Mouse (Mus musculus) urinary bladder, postnatal 36 days (tissue): Measurements from ENCODE around the gene A4gnt.
"Not testable (repeated sequence)": the region's sequence is repeated elsewhere in the genome, so short reads cannot be mapped to it uniquely, and the experiment has no call there.

Source experiments
- DNase-seq, 2 experiments: peaks; one replicate each; pipeline ENCODE4 v3.0.0; 2022; ENCODE audit warnings: low spot score in 2 of 2, mixed read lengths in 1 of 2

A4gnt gene

DNA sequence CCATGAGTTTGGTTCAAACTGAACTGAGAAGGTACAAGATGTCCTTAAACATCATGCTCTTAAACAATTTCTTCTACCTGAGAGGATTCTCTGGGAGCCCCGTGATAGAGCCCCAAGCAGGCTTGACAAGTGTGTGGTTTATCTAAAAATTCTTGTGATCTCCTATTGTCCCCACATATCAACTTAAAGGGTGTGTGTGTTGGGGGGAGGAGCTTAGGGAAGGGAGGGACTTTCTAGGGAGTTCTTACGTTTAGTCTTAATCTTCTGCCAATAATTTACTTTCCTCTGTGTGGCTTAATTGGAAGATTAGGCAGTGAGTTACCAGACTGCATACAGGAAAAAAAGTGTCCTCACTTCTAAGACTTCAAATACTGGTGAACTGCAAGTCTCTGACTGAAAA, at the start of gene A4gnt:
Gene A4gnt (plus strand): TSS at position 301 of the 400 bp plus-strand sequence.
- no peak for DNase-seq

DNA sequence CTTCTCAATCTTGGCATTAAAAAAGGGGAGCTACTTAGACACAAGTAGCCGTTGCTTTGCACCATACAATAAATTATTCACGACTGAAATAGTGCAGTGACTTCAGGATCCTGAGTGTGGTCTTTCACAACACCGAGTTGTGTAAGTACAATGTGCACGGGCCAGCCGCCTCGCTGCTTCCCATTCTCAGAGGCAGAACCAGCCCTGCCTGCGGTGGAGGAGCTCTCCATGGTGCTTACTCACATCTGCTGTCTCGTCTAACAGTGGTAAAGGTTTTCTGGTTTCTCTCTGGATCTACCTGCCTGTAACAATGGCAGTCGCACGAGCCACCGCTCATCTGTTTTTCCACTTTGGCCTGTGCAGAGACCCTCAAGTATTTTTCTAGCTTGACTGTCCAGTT, 48.6 kb upstream of the A4gnt start:
- DNase-seq: peak; percentile 44 to 73

DNA sequence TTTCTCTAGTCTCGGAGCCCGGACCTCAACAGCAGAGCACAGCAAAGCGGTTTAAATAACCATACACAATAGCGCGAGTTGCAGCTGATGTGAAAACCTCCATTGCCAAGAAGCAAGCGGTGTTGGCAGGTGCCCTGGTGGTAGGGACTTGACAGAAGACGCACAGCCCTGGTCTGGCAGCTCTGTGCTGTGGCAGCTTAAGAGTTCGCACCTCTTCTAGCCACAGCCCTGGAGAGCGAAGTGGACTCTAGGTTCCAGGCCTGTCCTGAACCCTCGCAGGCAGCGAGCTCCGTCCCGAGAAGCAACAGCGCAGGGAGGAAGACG, 44.3 kb upstream of the A4gnt start:
- no peak for DNase-seq

DNA sequence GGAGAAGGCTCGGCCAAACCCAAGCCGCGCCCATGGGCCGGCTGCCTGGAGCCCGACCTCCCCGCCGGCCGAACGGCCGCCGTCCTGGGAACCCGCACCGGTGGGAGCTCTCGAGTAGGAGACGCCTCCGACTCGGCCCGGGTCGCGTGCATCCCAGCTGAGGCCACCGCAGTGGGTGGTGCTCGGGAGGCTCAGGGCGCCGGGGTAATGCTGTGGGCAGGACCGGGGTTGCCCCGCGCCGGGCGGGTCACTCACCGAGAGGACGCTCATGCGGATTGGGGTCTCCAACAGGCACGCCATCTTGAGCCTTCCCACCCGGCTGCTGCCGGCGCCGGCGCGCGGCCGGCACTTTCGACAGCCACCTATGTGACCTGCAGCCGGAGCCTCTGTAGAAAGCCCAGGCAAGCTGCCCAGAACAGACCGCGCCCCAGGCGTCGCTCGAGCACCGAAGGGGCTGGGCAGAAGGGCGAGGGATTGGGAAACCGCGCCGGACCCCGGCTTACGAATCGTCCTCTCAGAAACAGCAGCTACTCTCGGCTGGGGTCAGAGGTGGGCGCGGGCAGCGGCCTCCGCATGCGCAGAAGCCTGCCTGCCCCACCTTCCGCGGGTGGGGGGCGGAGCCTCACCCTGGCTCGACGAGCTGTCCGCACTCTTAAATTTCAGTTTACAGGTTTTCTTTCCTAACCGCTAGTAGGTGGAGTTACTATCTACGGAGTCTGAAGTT, 43.8 kb upstream of the A4gnt start, which contains the start of gene Armc8:
Gene Armc8 (minus strand): TSS at position 553 of the 724 bp plus-strand sequence.
- peak; percentile 88 to 91 for DNase-seq

DNA sequence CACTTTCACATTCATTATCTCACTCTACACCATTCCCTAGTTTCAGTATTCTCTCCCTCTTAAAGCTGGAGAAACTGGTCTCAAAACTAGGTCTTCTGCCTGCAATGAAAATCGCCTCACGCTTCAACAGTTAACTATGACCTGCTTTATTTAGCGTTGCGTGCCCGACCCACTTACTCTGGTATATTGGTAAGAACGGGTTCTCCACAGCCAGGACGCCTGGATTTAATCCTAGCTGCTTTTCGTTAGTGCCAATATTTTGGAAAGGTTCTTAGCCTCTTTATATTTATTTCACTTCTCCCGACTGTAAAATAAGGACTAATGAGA, 43.3 kb upstream of the A4gnt start:
- no peak for DNase-seq

DNA sequence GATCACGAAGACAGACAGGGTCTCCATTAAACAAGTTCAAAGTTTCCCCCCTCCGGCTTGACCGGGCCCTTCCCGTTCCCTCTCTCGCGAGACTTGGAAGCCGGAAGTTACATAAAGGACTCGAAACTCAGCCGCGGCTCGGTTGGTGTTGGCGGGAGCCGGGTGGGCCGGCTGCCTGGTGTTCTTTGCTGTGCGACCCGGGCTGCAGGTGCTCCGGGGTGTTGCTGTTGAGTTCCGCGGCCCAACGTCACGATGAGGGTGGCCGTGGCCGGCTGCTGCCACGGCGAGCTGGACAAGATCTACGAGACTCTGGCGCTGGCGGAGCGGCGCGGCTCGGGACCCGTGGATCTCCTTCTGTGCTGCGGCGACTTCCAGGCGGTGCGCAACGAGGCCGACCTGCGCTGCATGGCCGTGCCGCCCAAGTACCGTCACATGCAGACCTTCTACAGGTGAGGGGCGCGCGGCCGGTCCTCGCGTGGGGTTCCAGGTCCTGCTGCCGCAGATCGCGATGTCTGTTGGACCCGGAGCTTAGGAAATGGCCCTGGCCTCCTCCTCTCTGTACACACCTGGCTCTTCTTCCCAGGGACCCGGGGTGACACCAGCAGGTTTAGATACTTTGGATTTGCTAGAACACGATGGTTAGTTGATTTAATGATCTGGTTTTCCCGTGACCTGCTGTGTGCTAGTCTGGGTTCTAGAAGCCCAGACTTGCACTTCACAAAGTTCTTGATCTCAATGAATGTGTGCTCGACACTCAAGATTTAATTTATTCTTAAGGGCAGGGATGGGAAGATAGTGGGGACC, 36.4 kb upstream of the A4gnt start, which contains the start of gene Dbr1:
Gene Dbr1 (plus strand): TSS at position 123 of the 804 bp plus-strand sequence.
- DNase-seq: peak; percentile 87 to 91

DNA sequence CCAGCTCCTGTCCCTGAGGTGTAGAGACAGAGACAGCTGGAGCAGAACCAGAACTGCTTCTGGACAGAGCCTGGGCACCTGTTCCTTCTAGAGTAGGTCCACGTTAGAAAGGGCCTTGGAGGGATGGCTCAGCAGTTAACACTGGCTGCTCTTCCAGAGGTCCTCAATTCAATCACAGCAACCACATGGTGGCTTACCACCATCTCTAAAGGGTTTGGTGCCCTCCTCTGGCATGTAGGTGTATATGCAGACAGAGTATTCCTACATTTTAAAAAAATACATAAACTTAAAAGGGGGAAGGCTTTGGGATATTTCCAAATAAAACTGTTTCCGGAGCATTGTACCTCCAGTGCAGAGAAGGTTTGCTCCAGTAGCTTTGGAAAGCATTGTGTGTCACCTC, 31.6 kb upstream of the A4gnt start:
- no peak for DNase-seq

DNA sequence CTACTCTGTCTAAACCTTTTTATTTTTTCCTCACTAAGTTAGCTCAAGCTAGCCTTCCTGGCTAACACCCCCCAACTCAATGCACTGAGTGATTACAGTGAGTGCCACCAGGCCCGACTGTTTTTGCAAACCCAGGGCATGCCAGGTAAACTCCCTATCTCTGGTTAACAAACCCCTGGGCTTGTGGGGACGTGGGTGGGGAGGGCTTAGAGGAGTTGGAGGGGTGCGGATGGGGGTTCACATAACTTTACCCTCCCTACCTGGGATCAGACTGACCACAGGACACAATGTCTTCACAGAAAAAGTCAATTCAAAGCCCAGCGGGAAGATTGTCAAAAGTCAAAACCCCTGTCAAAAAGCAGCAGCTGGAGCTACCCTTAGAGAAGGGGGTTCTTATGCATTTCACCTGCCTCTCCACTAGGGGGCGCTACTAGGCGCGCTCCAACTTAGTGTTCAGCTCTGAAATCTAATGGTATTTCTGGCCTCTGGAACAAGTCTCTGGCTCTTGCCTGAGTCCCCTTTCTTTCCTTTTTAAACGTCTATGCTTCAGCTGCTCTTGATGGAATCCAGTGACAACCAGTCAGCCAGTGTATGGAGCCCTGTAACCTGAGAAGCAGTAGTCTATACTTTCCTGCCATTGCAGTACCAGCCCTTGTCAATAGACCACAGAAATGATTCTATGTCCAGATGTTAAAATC, 24.6 kb upstream of the A4gnt start:
- DNase-seq: peak; percentile 47 to 51

DNA sequence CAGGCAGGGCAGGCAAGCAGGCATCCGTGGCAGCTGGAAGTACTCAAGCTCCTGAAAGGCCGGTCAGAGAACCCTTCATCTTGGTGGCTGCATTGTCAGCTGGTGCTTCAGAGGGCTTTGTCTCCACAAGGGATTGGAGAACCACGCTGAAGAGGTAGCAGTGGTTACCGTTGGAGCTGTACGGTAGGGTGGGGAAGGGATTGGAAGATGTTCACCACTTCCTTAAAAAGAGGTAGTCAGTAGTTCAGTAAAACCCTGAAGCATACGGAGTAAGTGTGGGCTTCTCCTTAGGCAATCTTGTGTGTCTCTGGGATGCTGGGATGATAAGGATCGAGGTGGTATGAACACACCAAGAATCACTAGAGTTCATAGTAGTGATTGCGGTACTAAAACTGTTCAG, 21.2 kb upstream of the A4gnt start:
- no peak for DNase-seq

DNA sequence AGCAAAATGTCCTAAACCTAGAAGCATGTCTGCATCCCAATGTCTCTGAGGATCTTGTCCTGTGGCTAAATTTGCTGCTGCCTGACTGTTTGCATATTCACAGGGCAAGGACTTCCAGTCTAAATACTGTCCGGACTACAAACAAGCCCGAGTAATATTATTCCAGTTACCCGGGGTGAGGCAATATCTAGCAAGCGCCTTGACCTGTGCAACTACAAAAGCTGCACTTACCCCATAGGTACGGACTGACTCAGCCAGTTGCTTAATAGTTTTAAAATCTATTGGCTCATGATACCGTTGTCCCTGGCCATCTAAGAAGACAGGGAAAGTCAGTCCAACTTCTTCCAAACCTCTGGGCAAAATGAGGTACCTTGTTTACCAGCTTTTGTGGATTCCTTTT, 13.2 kb upstream of the A4gnt start:
- DNase-seq: not testable (repeated sequence)

DNA sequence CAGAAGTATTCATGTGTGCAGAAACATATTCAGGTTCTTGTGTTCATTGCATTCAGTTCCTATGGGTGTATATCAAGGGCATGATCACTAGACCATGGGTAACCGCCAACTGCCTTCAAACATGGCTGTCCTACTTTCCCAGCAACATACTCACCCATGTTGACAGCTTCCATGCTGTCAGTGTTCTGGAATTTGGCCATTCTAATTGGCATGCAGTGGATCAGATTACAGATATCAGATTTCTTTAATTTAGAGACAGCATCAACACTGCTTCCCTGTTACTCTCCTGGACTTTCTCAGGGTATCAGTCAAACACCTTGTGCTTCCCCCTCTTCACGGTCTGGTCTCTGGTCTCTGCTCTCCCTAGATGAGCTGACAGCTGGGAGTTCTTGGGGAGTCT, 8.7 kb upstream of the A4gnt start:
- DNase-seq: no peak

DNA sequence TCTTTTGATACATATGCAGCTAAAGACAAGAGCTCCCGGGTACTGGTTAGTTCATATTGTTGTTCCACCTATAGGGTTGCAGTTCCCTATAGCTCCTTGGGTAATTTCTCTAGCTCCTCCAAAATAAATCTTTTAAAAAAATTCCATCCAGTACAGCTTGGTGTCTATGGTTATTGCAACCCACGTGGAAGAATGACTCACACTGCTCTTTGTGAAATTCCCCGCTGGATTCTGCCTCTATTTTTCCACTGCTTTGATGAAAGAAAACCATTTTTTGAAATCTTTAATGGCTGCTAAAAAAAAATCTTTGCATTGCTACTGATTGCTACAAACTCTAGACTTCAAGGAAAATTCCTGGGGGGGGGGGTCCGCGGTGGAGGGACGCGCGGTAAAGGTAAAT, 7.4 kb downstream of the A4gnt start:
- no peak for DNase-seq

DNA sequence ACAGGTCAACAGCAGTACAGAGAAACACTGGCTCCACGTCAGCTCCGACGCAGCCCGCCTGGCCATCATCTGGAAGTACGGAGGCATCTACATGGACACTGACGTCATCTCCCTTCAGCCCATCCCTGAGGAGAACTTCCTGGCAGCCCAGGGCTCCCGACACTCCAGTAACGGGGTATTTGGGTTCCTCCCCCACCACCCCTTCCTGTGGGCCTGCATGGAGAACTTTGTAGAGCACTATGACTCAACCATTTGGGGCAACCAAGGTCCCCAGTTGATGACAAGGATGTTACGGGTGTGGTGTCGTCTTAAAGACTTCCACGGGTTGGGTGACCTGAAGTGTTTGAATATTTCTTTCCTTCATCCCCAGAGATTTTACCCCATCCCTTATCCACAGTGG, 7.9 kb downstream of the A4gnt start:
- no peak for DNase-seq

DNA sequence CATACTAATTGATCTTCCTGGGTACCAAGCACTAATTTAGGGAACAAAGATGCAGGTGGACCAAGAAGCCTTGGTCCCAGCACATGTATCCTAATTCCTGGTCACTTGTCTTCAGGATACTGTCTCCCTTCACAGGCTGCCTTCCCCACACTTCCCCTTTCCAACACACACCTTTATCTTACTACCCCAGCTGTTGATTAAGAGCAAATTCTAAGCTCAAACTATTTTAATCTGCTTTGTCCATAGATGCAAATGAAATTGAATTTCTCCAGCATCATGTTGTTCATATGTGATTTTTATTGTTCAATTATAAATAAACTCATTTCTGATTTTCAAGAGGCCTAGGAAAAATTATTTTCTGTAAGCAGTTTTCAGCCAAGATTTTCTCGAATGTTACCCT, 9.7 kb downstream of the A4gnt start:
- no peak for DNase-seq

DNA sequence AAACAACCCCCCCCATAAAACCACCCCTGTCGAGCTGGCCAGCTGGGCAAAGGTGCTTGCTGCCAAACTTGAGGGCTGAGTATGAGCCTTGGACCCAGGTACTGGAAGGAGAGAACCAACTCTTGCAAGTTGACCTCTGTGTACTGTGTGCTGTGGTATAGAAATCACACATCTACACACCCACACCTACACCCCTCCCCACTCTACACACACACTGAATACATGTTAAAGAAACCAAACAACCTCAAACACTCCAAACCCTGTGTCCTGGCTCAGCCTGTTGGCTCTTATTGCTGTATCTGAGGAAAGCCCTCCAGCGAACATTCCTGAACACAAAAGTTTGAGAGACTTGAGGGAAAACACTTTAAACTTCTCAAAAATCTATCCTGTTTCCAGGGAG, 10.7 kb downstream of the A4gnt start:
- DNase-seq: no peak

DNA sequence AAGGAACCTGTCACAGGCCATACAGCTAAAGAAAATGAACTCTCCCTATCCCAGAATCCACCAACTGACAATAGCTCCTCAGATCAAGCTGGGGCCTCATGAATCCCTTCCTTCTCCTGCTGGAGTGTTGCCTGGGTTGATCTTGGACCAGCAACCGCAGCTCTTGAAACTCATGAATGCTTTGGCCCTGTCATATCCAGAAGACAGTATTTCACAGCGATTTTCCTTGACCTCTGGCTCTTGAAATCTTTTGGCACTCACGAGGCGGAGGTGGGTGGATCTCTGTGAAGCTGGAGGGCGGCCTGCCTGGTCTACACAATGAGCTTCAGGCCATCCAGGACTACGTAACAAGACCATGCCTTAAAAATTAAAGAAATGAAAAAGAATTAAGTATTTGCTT, 11.8 kb downstream of the A4gnt start:
- peak in 1 of 2 experiments; percentile 16 for DNase-seq

DNA sequence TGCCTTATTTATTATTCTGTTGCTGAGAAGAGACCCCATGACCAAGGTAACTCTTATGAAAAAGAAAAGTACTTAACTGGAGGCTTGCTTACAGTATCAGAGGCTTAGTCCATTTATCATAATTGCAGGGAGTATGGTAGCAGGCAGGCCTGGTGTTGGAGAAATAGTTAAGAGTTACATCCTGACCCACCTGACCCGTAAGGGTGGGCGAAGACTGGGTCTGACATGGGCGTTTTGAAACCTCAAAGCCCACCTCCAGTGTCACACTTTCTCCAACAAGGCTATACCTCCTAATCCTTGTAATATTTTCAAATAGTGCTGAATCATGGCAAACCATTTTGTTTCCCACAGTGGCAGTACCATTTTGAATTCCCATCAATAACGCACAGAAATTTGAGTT, 16.3 kb downstream of the A4gnt start:
- no peak for DNase-seq

DNA sequence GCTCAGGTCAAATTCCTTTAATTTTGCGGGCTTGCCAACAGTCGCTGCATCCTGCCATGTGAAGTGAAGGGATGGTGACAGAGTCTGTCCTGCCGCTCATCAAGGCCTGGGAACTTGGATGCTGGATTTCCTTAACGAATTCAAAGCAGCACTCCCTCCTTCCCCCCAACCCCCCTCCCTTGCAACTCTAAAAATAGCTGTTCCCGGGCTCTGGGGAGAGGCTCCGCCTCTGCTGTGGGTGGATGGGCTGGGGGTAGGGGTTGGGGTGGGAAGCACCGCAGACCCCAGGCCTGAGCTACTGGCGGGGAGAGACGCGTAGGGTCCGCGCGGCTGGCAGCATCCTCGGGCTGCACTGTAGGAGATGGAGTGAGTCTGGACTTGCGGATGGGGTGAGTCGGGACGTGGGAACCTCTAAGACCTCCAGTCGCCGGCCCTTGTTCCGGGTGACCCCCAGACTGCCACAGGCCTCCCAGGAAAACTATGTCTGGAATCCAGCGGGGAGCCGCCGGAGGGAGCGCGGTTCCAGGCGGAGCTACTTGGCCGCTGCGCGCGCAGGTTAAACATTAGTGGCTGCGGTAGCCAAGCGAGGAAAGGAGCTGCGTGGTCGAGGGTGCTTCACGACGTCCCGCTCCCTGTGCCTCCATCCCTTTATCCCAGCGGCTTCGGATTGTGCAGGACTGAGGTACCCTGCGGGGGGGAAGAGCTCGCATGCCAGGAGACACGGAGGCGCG, 17.1 kb downstream of the A4gnt start, which contains the start of gene Dzip1l:
Gene Dzip1l (plus strand): TSS at position 216 of the 731 bp plus-strand sequence.
- DNase-seq: peak; percentile 66 to 67

DNA sequence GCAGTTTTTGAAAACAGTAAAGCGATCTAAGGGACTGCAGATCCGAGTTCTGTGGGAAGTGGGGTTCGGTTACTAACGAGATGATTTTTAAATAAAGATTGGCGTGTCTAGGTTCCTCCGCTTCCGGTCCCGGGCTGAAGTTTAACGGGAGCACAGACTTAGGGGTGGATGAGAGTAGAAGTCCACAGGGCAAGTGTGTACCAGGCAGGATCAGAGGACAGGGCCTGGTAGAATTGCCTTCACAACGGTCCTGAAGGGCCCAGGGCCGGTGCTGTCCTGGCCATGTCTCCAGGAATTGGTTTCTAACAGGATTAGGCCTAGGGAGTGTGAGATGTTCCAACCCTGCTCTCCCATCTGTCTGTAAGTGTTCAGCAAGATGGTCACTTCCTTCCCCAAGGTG, 17.8 kb downstream of the A4gnt start:
- peak; percentile 11 to 34 for DNase-seq

DNA sequence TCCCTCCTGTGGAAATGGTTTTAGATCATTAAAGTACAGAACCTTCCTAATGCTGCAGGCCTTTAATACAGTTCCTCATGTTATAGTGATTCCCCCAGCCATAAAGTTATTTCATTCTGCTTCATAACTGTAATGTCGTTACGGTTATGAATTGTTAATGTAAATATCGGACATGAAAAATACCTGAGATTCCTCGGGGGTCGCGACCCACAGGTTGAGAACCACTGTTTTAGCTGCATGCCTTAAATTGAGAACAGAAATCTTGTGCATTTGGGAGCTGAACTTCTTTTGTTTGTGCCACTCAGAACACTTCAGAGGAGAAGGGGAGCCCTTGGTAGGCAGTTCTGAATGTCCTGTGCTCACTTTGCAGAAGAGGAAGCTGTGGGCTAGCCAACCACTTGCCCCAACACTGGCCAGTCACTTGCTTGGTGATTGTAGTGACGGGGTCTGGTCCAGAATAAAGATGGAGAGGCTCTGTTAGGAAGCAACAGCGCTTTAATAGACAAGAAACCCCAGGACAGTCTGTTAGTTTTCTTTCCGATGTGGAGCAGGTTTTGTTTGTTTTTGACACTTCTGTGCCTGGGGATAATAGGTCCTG, 18.3 kb downstream of the A4gnt start:
- no peak for DNase-seq

DNA sequence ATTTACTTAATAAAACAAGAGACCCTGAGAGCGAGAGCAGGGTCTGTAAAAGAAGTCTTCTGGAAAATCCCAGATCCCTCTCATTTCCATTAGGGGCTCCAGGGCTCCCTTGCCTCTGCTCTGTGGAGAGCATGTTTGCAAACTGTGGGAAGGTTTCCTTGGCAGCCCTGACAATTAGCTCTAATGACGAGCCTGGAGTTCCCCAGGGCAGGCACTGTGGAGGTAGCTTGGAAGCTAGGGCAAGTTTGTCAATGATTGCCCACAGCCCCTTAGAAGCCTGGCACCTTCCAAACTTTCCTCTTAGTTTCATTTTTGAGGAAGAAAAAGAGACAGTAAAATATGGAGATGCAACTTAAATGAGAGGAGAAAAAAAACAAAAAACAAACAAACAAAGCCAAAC, 19.5 kb downstream of the A4gnt start:
- no peak for DNase-seq

DNA sequence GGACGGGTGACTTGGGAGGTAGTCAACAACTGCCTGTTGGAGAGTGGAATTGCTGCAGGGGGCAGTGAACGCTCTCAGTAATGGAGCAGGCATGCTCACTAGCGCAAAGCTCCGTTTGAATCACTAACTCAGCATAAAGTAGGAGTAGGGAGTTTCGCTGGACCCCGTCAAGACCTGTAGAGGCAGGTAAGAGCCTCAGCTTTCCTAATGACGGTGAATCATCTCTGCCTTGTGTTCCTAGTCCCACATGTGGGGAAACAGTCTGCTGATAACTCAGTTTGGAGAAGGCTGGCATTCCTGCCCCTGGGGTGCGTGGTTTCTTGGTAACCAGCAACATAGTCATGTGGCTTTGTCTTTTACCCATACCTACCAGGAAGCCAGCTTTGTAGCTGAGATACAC, 20.0 kb downstream of the A4gnt start:
- peak; percentile 51 to 67 for DNase-seq
